Comparison of ENCODE assay signal across 9 mouse cellular contexts in genomic region chr19:4220957-4221743, GRCm38 (mm10). TPM values are rescaled to one million over a fixed set of nuclear protein-coding genes. Genes with fewer than 3 reads are reported as not detected.
DNase-seq lines count a peak whose midpoint lies in the region; ATAC-seq and TF ChIP-seq lines count a peak whose summit lies in the region.
"Had no signal": no experiment of that assay in that cellular context is flagged by ENCODE, and none has a peak within 500 bp of the region (broad histone marks: within the 10 kb centered on the region; RNA-seq: fewer than 3 reads in every experiment).

No protein-coding gene starts in this region.

- no peaks in the 10 kb centered on the region for H3K36me3 ChIP-seq in neural tube, embryonic 14.5 days (ENCODE audit: control insufficient read depth, insufficient read depth, low read length)
- no peaks in the 10 kb centered on the region for H3K36me3 ChIP-seq in neural tube, embryonic 15.5 days
- peaks cover 24% of the 10 kb centered on the region for H3K36me3 ChIP-seq in embryonic facial prominence, embryonic 13.5 days
- no peaks in the 10 kb centered on the region for H3K36me3 ChIP-seq in kidney, postnatal 0 days (ENCODE audit: insufficient read depth, low read length)
- no peaks in the 10 kb centered on the region for H3K36me3 ChIP-seq in midbrain, embryonic 10.5 days

- H3K4me2 ChIP-seq in neural tube, embryonic 14.5 days (ENCODE audit: low read depth, low read length) = no peak overlapping the region
- no peak overlapping the region for H3K4me2 ChIP-seq in neural tube, embryonic 15.5 days
- H3K4me2 ChIP-seq in embryonic facial prominence, embryonic 13.5 days = peak overlapping the region; percentile 26
- peak overlapping the region; percentile 30 for H3K4me2 ChIP-seq in kidney, postnatal 0 days (ENCODE audit: low read length)

- H3K4me3 ChIP-seq in neural tube, embryonic 14.5 days (ENCODE audit: low read depth, low read length) = no peak overlapping the region
- H3K4me3 ChIP-seq in neural tube, embryonic 15.5 days (replicated peaks) = no peak overlapping the region
- H3K4me3 ChIP-seq in embryonic facial prominence, embryonic 13.5 days = no peak overlapping the region
- no peak overlapping the region for H3K4me3 ChIP-seq in kidney, postnatal 0 days (replicated peaks; ENCODE audit: low read depth, low read length)
- no peak overlapping the region for H3K4me3 ChIP-seq in midbrain, embryonic 10.5 days

- 44% methylated on average over 14 of the region's 14 CpGs for WGBS in neural tube, embryonic 14.5 days
- 43% methylated on average over 14 of the region's 14 CpGs for WGBS in neural tube, embryonic 15.5 days
- WGBS in embryonic facial prominence, embryonic 13.5 days = 31% methylated on average over 14 of the region's 14 CpGs
- 13% methylated on average over 14 of the region's 14 CpGs for WGBS in kidney, postnatal 0 days
- 53% methylated on average over 14 of the region's 14 CpGs for WGBS in midbrain, embryonic 10.5 days

- DNase-seq in kidney, postnatal 0 days (ENCODE audit: low spot score) = peak; percentile 75
- no peak for DNase-seq in layer of hippocampus, adult 18-20 months (ENCODE audit: low spot score in 2 of 2)
- no peak for DNase-seq in midbrain, embryonic 10.5 days (ENCODE audit: low spot score)
- no peak for DNase-seq in left cerebral cortex, adult 9 months (ENCODE audit: low spot score in 2 of 2)

- no peaks in the 10 kb centered on the region for H3K4me1 ChIP-seq in neural tube, embryonic 14.5 days (ENCODE audit: control insufficient read depth, insufficient read depth, low read length)
- H3K4me1 ChIP-seq in neural tube, embryonic 15.5 days = peaks cover 31% of the 10 kb centered on the region
- H3K4me1 ChIP-seq in embryonic facial prominence, embryonic 13.5 days = peaks cover 60% of the 10 kb centered on the region
- H3K4me1 ChIP-seq in kidney, postnatal 0 days (replicated peaks; ENCODE audit: insufficient read depth, low read length) = peaks cover 39% of the 10 kb centered on the region
- peaks cover 33% of the 10 kb centered on the region for H3K4me1 ChIP-seq in midbrain, embryonic 10.5 days

- H3K9ac ChIP-seq in neural tube, embryonic 14.5 days (replicated peaks; ENCODE audit: low read depth, low read length) = no peak overlapping the region
- no peak overlapping the region for H3K9ac ChIP-seq in neural tube, embryonic 15.5 days (replicated peaks)
- peak overlapping the region; percentile 44 for H3K9ac ChIP-seq in embryonic facial prominence, embryonic 13.5 days
- 0 out of 2 replicates have a peak overlapping the region, but pooled peaks have one; percentile 31 for H3K9ac ChIP-seq in kidney, postnatal 0 days (ENCODE audit: low read depth, low read length)

- no peaks in the 10 kb centered on the region for H3K9me3 ChIP-seq in neural tube, embryonic 14.5 days (ENCODE audit: control insufficient read depth, low read length)
- no peaks in the 10 kb centered on the region for H3K9me3 ChIP-seq in neural tube, embryonic 15.5 days (replicated peaks)
- no peaks in the 10 kb centered on the region for H3K9me3 ChIP-seq in embryonic facial prominence, embryonic 13.5 days
- no peaks in the 10 kb centered on the region for H3K9me3 ChIP-seq in kidney, postnatal 0 days (replicated peaks; ENCODE audit: low read length)
- H3K9me3 ChIP-seq in midbrain, embryonic 10.5 days (replicated peaks) = no peaks in the 10 kb centered on the region

- TF ChIP-seq CTCF in kidney, postnatal 0 days (IDR thresholded peaks at IDR 0.05; ENCODE audit: low read depth) = no peak

- H3K27ac ChIP-seq in neural tube, embryonic 14.5 days (ENCODE audit: low read depth, low read length) = no peak overlapping the region
- H3K27ac ChIP-seq in neural tube, embryonic 15.5 days (replicated peaks) = no peak overlapping the region
- peak overlapping the region; percentile 48 for H3K27ac ChIP-seq in embryonic facial prominence, embryonic 13.5 days
- H3K27ac ChIP-seq in kidney, postnatal 0 days = peak overlapping the region; percentile 64
- H3K27ac ChIP-seq in midbrain, embryonic 10.5 days (replicated peaks) = no peak overlapping the region

- peak; percentile 21; the same call in 1 of the 2 replicates for ATAC-seq in neural tube, embryonic 14.5 days (ENCODE audit: low read depth)
- ATAC-seq in neural tube, embryonic 15.5 days (ENCODE audit: low FRiP score) = no peak
- 0 out of 2 replicates have a peak, but pooled peaks have one; percentile 1 for ATAC-seq in embryonic facial prominence, embryonic 13.5 days (ENCODE audit: insufficient number of reproducible peaks, insufficient read depth, low FRiP score, low TSS enrichment, low read depth)
- no peak for ATAC-seq in kidney, postnatal 0 days (replicated peaks; ENCODE audit: low FRiP score, low read depth)
- peak; percentile 50 for ATAC-seq in megakaryocyte, adult 5-6 weeks (ENCODE audit: poor library complexity, severe bottlenecking)

- H3K27me3 ChIP-seq in neural tube, embryonic 14.5 days (ENCODE audit: control insufficient read depth, insufficient read depth, low read length) = peaks cover 6% of the 10 kb centered on the region; the same call in 1 of the 2 replicates
- peaks cover 23% of the 10 kb centered on the region for H3K27me3 ChIP-seq in neural tube, embryonic 15.5 days (replicated peaks)
- no peaks in the 10 kb centered on the region for H3K27me3 ChIP-seq in embryonic facial prominence, embryonic 13.5 days
- no peaks in the 10 kb centered on the region for H3K27me3 ChIP-seq in kidney, postnatal 0 days (ENCODE audit: insufficient read depth, low read length)
- peaks cover 55% of the 10 kb centered on the region for H3K27me3 ChIP-seq in midbrain, embryonic 10.5 days (ENCODE audit: low read depth, poor library complexity, severe bottlenecking)

RNA-seq across cellular contexts. Expression of gene AC109138.7, which starts 7.0 kb away (rescaled TPM):
- not detected in 2 replicates for polyA plus RNA-seq in neural tube, embryonic 14.5 days (2014; fragmentation: Nextera tagmentation; extraction: Ambion mirVana)
- polyA plus RNA-seq in neural tube, embryonic 15.5 days (2015; fragmentation: Nextera tagmentation; extraction: Ambion mirVana) = not detected in 2 replicates
- not detected in 2 replicates for polyA plus RNA-seq in embryonic facial prominence, embryonic 13.5 days (2015; fragmentation: Nextera tagmentation; extraction: Ambion mirVana)
- polyA plus RNA-seq in kidney, postnatal 0 days (2015; fragmentation: Nextera tagmentation; extraction: Ambion mirVana) = not detected in 2 replicates
- total RNA-seq in megakaryocyte, adult 5-6 weeks (2015) = not detected in 2 replicates
- total RNA-seq in megakaryocyte, adult 5-6 weeks (2017) = not detected in 2 replicates
- total RNA-seq in layer of hippocampus, adult 18-20 months (2021) = not detected
- polyA plus RNA-seq in midbrain, embryonic 10.5 days (2016; fragmentation: Nextera tagmentation; extraction: Ambion mirVana) = not detected in 2 replicates
- total RNA-seq: heart, postnatal 14 days had no signal

RNA-seq across cellular contexts. Expression of gene Clcf1, which starts 7.1 kb away (rescaled TPM):
- polyA plus RNA-seq in neural tube, embryonic 14.5 days (2014; fragmentation: Nextera tagmentation; extraction: Ambion mirVana) = 0.78 and 1.5 TPM in 2 replicates
- polyA plus RNA-seq in neural tube, embryonic 15.5 days (2015; fragmentation: Nextera tagmentation; extraction: Ambion mirVana) = 0.78 and 2.2 TPM in 2 replicates
- polyA plus RNA-seq in embryonic facial prominence, embryonic 13.5 days (2015; fragmentation: Nextera tagmentation; extraction: Ambion mirVana) = 11.1 and 11.5 TPM in 2 replicates
- 6.5 and 6.7 TPM in 2 replicates for polyA plus RNA-seq in kidney, postnatal 0 days (2015; fragmentation: Nextera tagmentation; extraction: Ambion mirVana)
- 1.4 and 2.9 TPM in 2 replicates for total RNA-seq in megakaryocyte, adult 5-6 weeks (2015)
- total RNA-seq in megakaryocyte, adult 5-6 weeks (2017) = 0.40 and 2.2 TPM in 2 replicates
- under 1 TPM; 0.38 to 0.57 TPM for total RNA-seq in layer of hippocampus, adult 18-20 months (2021)
- polyA plus RNA-seq in midbrain, embryonic 10.5 days (2016; fragmentation: Nextera tagmentation; extraction: Ambion mirVana) = 0.65 and 0.74 TPM in 2 replicates

RNA-seq across cellular contexts. Expression of gene Pold4, which starts 10.5 kb away (rescaled TPM):
- 21.1 and 22.6 TPM in 2 replicates for polyA plus RNA-seq in neural tube, embryonic 14.5 days (2014; fragmentation: Nextera tagmentation; extraction: Ambion mirVana)
- 24.7 and 28.0 TPM in 2 replicates for polyA plus RNA-seq in neural tube, embryonic 15.5 days (2015; fragmentation: Nextera tagmentation; extraction: Ambion mirVana)
- 21.2 and 24.9 TPM in 2 replicates for polyA plus RNA-seq in embryonic facial prominence, embryonic 13.5 days (2015; fragmentation: Nextera tagmentation; extraction: Ambion mirVana)
- 40.9 and 43.6 TPM in 2 replicates for polyA plus RNA-seq in kidney, postnatal 0 days (2015; fragmentation: Nextera tagmentation; extraction: Ambion mirVana)
- 98.9 and 105 TPM in 2 replicates for total RNA-seq in megakaryocyte, adult 5-6 weeks (2015)
- 102 and 122 TPM in 2 replicates for total RNA-seq in megakaryocyte, adult 5-6 weeks (2017)
- total RNA-seq in layer of hippocampus, adult 18-20 months (2021) = 10 to 100 TPM; 14.4 to 16.5 TPM
- 12.2 and 15.6 TPM in 2 replicates for polyA plus RNA-seq in midbrain, embryonic 10.5 days (2016; fragmentation: Nextera tagmentation; extraction: Ambion mirVana)

RNA-seq across cellular contexts. Expression of gene Rad9a, which starts 19.7 kb away (rescaled TPM):
- polyA plus RNA-seq in neural tube, embryonic 14.5 days (2014; fragmentation: Nextera tagmentation; extraction: Ambion mirVana) = 23.0 and 23.7 TPM in 2 replicates
- polyA plus RNA-seq in neural tube, embryonic 15.5 days (2015; fragmentation: Nextera tagmentation; extraction: Ambion mirVana) = 24.3 and 27.2 TPM in 2 replicates
- polyA plus RNA-seq in embryonic facial prominence, embryonic 13.5 days (2015; fragmentation: Nextera tagmentation; extraction: Ambion mirVana) = 34.1 and 37.3 TPM in 2 replicates
- polyA plus RNA-seq in kidney, postnatal 0 days (2015; fragmentation: Nextera tagmentation; extraction: Ambion mirVana) = 22.8 and 25.7 TPM in 2 replicates
- total RNA-seq in megakaryocyte, adult 5-6 weeks (2015) = 32.8 and 36.7 TPM in 2 replicates
- total RNA-seq in megakaryocyte, adult 5-6 weeks (2017) = 21.4 and 22.8 TPM in 2 replicates
- 1 to 10 TPM; 7.9 to 9.6 TPM for total RNA-seq in layer of hippocampus, adult 18-20 months (2021)
- 58.9 and 60.3 TPM in 2 replicates for polyA plus RNA-seq in midbrain, embryonic 10.5 days (2016; fragmentation: Nextera tagmentation; extraction: Ambion mirVana)

RNA-seq across cellular contexts. Expression of gene Ppp1ca, which starts 29.3 kb away (rescaled TPM):
- polyA plus RNA-seq in neural tube, embryonic 14.5 days (2014; fragmentation: Nextera tagmentation; extraction: Ambion mirVana) = 574 and 606 TPM in 2 replicates
- 589 and 681 TPM in 2 replicates for polyA plus RNA-seq in neural tube, embryonic 15.5 days (2015; fragmentation: Nextera tagmentation; extraction: Ambion mirVana)
- polyA plus RNA-seq in embryonic facial prominence, embryonic 13.5 days (2015; fragmentation: Nextera tagmentation; extraction: Ambion mirVana) = 788 and 789 TPM in 2 replicates
- 804 and 864 TPM in 2 replicates for polyA plus RNA-seq in kidney, postnatal 0 days (2015; fragmentation: Nextera tagmentation; extraction: Ambion mirVana)
- 496 and 536 TPM in 2 replicates for total RNA-seq in megakaryocyte, adult 5-6 weeks (2015)
- total RNA-seq in megakaryocyte, adult 5-6 weeks (2017) = 639 and 705 TPM in 2 replicates
- 100 to 1,000 TPM; 268 TPM for total RNA-seq in layer of hippocampus, adult 18-20 months (2021)
- polyA plus RNA-seq in midbrain, embryonic 10.5 days (2016; fragmentation: Nextera tagmentation; extraction: Ambion mirVana) = 1,003 and 1,059 TPM in 2 replicates

Comparison
In these comparisons a context has a peak if more than half of its experiments do, and no peak if none do; other contexts are left out.
1. ATAC-seq: peak in neural tube, embryonic 14.5 days (single experiment), embryonic facial prominence, embryonic 13.5 days (single experiment) and megakaryocyte, adult 5-6 weeks (single experiment); none in neural tube, embryonic 15.5 days (single experiment) and kidney, postnatal 0 days (single experiment).
2. H3K27ac ChIP-seq: peak in embryonic facial prominence, embryonic 13.5 days (single experiment) and kidney, postnatal 0 days (single experiment); none in neural tube, embryonic 14.5 days (single experiment), neural tube, embryonic 15.5 days (single experiment) and midbrain, embryonic 10.5 days (single experiment).
3. H3K4me2 ChIP-seq: peak in embryonic facial prominence, embryonic 13.5 days (single experiment) and kidney, postnatal 0 days (single experiment); none in neural tube, embryonic 14.5 days (single experiment) and neural tube, embryonic 15.5 days (single experiment).
4. H3K9ac ChIP-seq: peak in embryonic facial prominence, embryonic 13.5 days (single experiment) and kidney, postnatal 0 days (single experiment); none in neural tube, embryonic 14.5 days (single experiment) and neural tube, embryonic 15.5 days (single experiment).